Mouse (Mus musculus): ENCODE data around the gene Atf1. TPM values are rescaled to one million over a fixed set of nuclear protein-coding genes. Genes with fewer than 3 reads are reported as not detected.

Gene Atf1
- polyA plus RNA-seq, 1 experiment from 2014 or later: 52.9 TPM

DNA sequence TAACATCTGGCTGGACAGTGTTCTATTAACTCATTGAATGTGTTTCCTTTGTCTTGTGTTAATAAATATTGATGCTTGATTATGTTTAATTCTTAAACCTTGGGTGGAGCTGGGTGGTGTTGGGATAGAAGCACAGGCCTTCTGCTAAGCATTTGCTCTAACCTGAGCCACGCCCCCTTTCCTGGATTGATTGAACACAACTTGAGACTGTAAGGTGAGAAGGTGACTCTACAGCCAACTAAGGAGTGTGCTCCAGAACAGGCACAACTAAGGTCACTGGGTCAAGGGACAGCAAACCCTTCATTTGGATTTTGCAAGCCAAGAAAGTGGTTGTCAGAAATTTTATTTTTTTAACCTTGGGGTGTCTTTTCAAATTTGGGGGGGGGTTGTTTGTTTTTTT is 8.2 kb upstream of the Atf1 start:
- H3K9me3 ChIP-seq: peaks cover 11% of the 10 kb centered on the region
- 61% methylated on average over 1 of the region's 1 CpGs for WGBS
- ATAC-seq (ENCODE audit: insufficient number of reproducible peaks, insufficient read depth, low FRiP score, low TSS enrichment, low read depth): no peak
- no peaks in the 10 kb centered on the region for H3K27me3 ChIP-seq
- H3K4me1 ChIP-seq: no peaks in the 10 kb centered on the region
- no peak overlapping the region for H3K27ac ChIP-seq
- no peak overlapping the region for H3K4me3 ChIP-seq
- no peak overlapping the region for H3K9ac ChIP-seq
- H3K36me3 ChIP-seq: peaks cover 30% of the 10 kb centered on the region
- H3K4me2 ChIP-seq: no peak overlapping the region

DNA sequence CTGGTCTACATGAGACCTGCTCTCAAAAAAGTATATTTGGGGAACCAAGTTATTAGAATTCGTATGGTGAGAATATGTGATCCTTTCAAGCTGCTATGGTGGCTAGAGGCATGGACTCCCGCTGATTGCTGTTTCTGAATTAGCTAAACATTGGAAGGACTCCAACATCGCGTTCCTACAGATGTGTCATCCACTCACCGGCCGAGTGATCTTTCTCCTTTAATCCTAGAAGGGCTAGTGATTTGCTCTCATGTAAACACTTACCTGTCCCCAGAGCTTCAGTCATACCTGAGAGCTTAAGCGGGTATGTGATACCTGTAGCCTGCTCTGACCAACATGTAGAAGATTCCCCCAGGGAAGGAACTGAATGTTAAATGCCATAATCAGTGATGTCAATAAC is 6.7 kb upstream of the Atf1 start:
- Histone ChIP-seq H3K27ac (no peak overlapping the region), H3K36me3 (peaks cover 19% of the 10 kb centered on the region), H3K4me3 (no peak overlapping the region), H3K4me2 (no peak overlapping the region), H3K9ac (no peak overlapping the region), H3K27me3 (no peaks in the 10 kb centered on the region), H3K4me1 (no peaks in the 10 kb centered on the region), H3K9me3 (peaks cover 11% of the 10 kb centered on the region)
- no peak for ATAC-seq (ENCODE audit: insufficient number of reproducible peaks, insufficient read depth, low FRiP score, low TSS enrichment, low read depth)
- 85% methylated on average over 7 of the region's 7 CpGs for WGBS

DNA sequence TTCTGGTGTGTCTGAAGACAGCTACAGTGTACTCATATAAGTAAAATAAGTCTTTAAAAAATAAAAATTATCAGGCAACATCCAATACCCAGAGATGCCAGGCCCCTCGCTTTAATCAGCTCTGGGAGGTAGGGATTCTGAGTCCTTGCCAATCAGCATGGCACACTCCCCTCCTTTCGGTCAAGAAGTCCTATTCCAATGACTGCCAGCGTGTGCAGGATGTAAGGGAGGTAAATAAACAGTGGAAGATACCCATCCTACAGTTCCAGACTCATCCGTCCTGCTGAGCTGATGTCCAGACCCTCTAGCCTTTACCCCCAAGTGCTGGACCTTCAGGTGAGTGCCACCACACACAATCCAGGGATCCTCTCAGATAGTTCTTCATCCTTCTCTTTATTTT is 2.2 kb upstream of the Atf1 start:
- no peaks in the 10 kb centered on the region for H3K27me3 ChIP-seq
- H3K4me2 ChIP-seq: no peak overlapping the region
- H3K9me3 ChIP-seq: peaks cover 11% of the 10 kb centered on the region
- no peak overlapping the region for H3K9ac ChIP-seq
- peaks cover 13% of the 10 kb centered on the region for H3K36me3 ChIP-seq
- H3K4me3 ChIP-seq: no peak overlapping the region
- ATAC-seq (ENCODE audit: insufficient number of reproducible peaks, insufficient read depth, low FRiP score, low TSS enrichment, low read depth): no peak
- 94% methylated on average over 4 of the region's 4 CpGs for WGBS
- peaks cover 19% of the 10 kb centered on the region for H3K4me1 ChIP-seq
- H3K27ac ChIP-seq: no peak overlapping the region

DNA sequence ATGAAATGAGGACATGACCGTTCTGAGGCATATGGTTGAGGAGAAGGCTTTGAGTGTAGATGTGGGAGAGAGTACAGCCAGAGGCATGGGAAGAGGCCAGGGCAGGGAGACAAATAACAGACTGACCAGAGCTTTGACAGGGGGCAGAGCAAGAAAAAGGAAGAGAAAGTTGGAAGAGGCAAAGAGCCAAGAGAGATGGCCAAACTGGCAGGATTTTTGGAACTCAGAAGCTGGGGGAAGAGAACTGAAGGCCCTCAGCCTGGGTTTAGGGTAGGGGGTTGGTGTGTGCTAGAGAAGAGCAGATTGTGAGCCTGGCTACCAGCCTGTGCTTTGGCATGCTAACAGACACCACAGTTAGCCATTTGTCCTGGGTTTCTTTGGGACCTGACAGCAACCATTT is 1.7 kb upstream of the Atf1 start:
- H3K4me3 ChIP-seq: no peak overlapping the region
- H3K27me3 ChIP-seq: no peaks in the 10 kb centered on the region
- 91% methylated on average over 1 of the region's 1 CpGs for WGBS
- peaks cover 11% of the 10 kb centered on the region for H3K9me3 ChIP-seq
- no peak for ATAC-seq (ENCODE audit: insufficient number of reproducible peaks, insufficient read depth, low FRiP score, low TSS enrichment, low read depth)
- H3K9ac ChIP-seq: no peak overlapping the region; the same call in 1 of the 2 replicates
- H3K27ac ChIP-seq: no peak overlapping the region
- peaks cover 13% of the 10 kb centered on the region for H3K36me3 ChIP-seq
- no peak overlapping the region for H3K4me2 ChIP-seq
- H3K4me1 ChIP-seq: peaks cover 22% of the 10 kb centered on the region

DNA sequence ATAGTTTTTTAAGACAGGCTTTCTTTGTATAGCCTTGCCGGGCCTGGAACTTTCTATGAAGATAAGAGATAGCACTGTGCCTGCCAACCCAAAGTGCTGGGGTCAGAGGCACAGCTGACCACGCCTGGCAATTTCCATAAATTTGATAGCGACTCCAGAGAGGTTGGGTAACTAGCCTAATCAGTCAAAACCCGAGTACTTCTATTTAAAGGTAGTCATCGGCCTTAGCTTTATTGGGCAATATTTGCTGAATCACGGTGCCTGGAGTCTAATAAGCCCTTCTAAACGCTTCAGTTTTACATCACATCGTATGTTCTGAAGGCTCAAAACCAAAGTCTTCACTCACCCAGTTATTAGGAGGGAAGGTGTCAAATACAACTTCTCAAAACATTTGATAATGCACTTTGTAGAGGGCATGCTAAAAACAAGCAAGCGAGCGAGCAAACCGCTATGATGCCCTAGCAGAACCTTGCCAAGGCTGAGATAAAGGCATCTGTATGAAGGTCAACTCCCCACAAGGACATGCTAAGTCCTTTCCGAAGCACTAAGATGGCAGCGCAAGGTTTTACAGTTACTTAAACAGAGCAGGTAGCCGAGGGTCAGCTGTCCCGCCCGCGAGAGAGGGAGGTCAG is 472 bp upstream of the Atf1 start:
- 5% methylated on average over 17 of the region's 17 CpGs for WGBS
- H3K4me2 ChIP-seq: peak overlapping the region; percentile 80

DNA sequence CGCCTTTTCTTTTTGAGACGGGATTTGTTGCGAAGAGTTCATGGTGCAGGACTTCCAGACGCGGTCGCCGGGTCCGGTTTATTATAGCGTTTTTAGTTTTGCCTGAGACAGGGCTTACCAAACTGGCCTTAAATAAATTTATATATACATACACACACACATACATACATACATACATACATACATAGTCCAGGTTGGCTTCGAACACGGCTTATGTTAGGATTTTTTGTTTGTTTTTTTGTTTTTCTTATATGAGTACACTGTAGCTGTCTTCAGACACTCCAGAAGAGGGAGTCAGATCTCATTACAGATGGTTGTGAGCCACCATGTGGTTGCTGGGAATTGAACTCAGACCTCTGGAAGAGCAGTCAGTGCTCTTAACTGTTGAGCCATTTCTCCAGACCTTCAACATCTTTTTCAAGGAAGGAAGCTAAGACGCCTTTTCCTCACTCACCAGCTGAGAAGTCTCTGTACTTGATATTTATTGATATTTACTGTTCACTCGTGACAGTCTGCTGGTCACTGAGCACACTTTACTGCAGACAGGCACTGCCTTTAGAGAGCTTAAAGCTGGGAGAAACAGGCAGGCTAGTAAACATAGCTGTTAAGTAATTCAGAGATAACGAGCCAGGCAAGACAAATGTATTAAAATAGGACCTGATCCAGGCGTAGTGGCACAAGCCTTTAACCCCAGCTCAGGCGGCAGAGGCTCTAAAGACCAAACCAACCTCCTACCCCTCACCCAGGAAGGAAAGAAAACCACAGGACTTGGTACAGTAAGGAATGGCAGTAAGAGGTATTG is 1.1 kb downstream of the Atf1 start:
- Histone ChIP-seq H3K9ac (peak overlapping the region; percentile 99), H3K36me3 (peaks cover 21% of the 10 kb centered on the region), H3K4me1 (peaks cover 22% of the 10 kb centered on the region), H3K4me2 (peak overlapping the region; percentile 80), H3K9me3 (no peaks in the 10 kb centered on the region), H3K27me3 (no peaks in the 10 kb centered on the region), H3K27ac (peak overlapping the region; percentile 100), H3K4me3 (peak overlapping the region; percentile 78)
- 16% methylated on average over 16 of the region's 16 CpGs for WGBS
- ATAC-seq (ENCODE audit: insufficient number of reproducible peaks, insufficient read depth, low FRiP score, low TSS enrichment, low read depth): no peak

More for the DNA sequence above, 472 bp upstream of the Atf1 start:
- Histone ChIP-seq H3K36me3 (peaks cover 13% of the 10 kb centered on the region), H3K4me1 (peaks cover 22% of the 10 kb centered on the region), H3K9ac (peak overlapping the region; percentile 99), H3K4me3 (peak overlapping the region; percentile 78), H3K27me3 (no peaks in the 10 kb centered on the region), H3K9me3 (peaks cover 11% of the 10 kb centered on the region), H3K27ac (peak overlapping the region; percentile 100)
- no peak; the same call in 1 of the 2 replicates for ATAC-seq (ENCODE audit: insufficient number of reproducible peaks, insufficient read depth, low FRiP score, low TSS enrichment, low read depth)

DNA sequence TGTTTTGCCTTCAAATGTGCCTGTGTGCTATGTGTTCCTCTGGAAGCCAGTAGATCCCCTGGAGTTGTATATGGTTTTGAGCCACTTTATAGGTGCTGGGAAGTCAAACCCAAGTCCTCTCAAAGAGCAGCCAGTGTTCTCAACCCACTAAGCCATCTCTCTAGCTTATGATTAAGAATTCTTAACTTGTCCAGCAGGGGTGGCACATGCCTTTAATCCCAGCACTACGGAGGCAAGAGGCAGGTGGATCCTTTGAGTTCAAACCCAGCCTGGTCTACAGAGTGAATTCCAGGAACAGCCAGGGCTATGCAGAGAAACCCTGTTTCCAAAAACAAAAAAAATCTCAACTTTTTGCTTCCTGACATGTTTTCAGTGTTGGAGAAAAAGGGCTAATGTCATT is 3.0 kb downstream of the Atf1 start:
- H3K9ac ChIP-seq: no peak overlapping the region
- no peak for ATAC-seq (ENCODE audit: insufficient number of reproducible peaks, insufficient read depth, low FRiP score, low TSS enrichment, low read depth)
- no peaks in the 10 kb centered on the region for H3K9me3 ChIP-seq
- H3K27me3 ChIP-seq: no peaks in the 10 kb centered on the region
- H3K27ac ChIP-seq: no peak overlapping the region
- peaks cover 22% of the 10 kb centered on the region for H3K4me1 ChIP-seq
- no peak overlapping the region for H3K4me3 ChIP-seq
- H3K36me3 ChIP-seq: peaks cover 32% of the 10 kb centered on the region
- H3K4me2 ChIP-seq: no peak overlapping the region
- 74% methylated on average over 1 of the region's 1 CpGs for WGBS

DNA sequence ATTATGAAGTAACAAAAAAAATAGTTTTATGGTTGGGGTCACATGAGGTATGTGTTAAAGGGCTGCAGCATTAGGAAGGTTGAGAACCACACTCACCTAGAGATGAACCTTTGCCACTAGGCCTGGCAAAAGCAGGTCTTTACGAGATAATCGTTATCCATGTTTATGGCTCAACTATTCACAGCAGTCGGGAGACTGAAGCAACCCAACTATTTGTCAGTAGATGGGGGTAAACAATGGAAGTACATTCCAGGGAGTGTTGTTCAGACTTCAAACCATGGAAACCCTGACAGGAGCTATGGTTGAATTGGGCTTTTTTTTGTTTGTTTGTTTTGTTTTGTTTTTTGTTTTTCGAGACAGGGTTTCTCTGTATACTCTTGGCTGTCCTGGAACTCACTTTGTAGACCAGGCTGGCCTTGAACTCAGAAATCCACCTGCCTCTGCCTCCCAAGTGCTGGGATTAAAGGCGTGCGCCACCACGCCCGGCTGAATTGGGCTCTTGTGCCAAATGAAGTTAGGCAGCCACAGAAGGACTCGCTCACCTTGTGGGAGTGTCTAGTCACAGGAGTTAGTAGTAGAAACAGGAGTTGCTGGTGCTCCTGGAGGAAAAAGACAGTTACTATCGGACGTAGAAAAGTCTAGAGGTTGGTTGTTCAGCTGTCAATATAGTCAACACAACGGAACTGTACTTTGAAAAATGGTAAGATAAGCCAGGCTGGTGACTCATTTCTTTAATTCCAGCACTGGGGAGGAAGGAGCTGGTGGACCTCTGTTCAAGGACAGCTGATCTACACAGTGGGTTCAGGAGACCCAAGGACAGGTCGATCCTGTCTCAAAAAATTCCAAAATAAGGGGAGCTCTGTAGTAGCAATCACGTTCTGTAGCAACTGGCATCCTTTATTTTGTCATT is 4.3 kb downstream of the Atf1 start:
- Histone ChIP-seq H3K4me2 (no peak overlapping the region), H3K9me3 (no peaks in the 10 kb centered on the region), H3K27me3 (no peaks in the 10 kb centered on the region), H3K9ac (no peak overlapping the region), H3K4me3 (no peak overlapping the region), H3K4me1 (peaks cover 19% of the 10 kb centered on the region), H3K36me3 (peaks cover 43% of the 10 kb centered on the region), H3K27ac (no peak overlapping the region)
- ATAC-seq (ENCODE audit: insufficient number of reproducible peaks, insufficient read depth, low FRiP score, low TSS enrichment, low read depth): no peak
- WGBS: 92% methylated on average over 14 of the region's 14 CpGs

DNA sequence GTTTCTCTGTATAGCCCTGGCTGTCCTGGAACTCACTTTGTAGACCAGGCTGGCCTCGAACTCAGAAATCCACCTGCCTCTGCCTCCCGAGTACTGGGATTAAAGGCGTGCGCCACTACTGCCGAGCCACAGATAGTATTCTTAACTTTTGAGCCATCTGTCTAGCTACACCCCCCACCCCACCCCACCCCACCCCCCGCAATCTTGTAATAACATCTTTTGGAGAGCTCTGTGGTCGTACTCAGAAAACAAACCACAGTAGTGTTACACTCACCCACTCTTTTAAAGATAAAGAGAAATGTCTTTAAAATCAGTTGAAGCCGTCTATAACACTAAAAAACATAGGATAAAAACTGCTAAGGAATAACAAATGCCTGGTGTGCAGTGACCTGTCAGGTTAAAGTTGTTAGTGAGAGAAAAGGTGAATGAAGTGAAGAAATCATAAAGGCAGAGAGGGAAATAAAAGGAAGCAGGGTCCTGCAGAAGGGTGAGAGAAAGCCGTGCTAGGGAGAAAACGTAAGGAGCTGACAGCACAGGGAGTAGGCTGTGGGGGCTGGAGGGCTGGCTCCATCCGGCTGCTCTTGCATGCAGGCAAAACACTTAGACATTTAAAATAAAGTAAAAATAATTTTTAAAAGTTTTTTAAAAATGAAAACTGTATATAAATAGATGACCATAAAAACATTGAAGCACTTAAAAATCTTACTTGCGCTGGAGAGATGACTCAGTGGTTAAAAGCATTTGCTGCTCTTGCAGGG is 7.8 kb downstream of the Atf1 start:
- no peak overlapping the region for H3K27ac ChIP-seq
- H3K9ac ChIP-seq: no peak overlapping the region
- WGBS: 90% methylated on average over 12 of the region's 12 CpGs
- no peaks in the 10 kb centered on the region for H3K9me3 ChIP-seq
- peaks cover 3% of the 10 kb centered on the region; the same call in 1 of the 2 replicates for H3K4me1 ChIP-seq
- H3K4me2 ChIP-seq: no peak overlapping the region
- peaks cover 74% of the 10 kb centered on the region for H3K36me3 ChIP-seq
- no peak overlapping the region for H3K4me3 ChIP-seq
- H3K27me3 ChIP-seq: no peaks in the 10 kb centered on the region
- no peak for ATAC-seq (ENCODE audit: insufficient number of reproducible peaks, insufficient read depth, low FRiP score, low TSS enrichment, low read depth)

DNA sequence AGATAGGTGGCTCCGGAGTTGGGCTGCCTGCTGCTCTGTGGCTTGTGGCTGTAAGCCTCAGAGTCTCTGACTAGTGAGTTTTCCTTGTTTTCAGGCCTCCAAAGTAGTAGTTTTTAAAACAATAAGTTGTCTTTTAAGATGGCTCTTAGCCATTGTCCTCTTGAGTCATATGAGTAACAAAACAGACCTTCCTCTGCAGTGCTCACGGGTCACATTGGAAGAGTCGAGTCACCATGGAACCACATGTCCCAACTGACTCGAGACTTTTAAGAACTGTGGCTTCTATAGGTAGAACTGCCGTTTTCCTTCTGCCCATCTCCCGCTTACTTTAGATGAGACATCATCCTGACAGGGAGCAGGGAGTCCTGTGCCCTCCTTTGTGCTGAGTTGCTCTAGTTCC is 9.3 kb downstream of the Atf1 start:
- Histone ChIP-seq H3K27ac (no peak overlapping the region), H3K9ac (0 out of 2 replicates have a peak overlapping the region, but pooled peaks have one; percentile 11), H3K36me3 (peaks cover 88% of the 10 kb centered on the region), H3K4me1 (no peaks in the 10 kb centered on the region), H3K4me2 (no peak overlapping the region), H3K9me3 (no peaks in the 10 kb centered on the region), H3K27me3 (no peaks in the 10 kb centered on the region), H3K4me3 (no peak overlapping the region)
- no peak for ATAC-seq (ENCODE audit: insufficient number of reproducible peaks, insufficient read depth, low FRiP score, low TSS enrichment, low read depth)
- WGBS: 93% methylated on average over 6 of the region's 6 CpGs

DNA sequence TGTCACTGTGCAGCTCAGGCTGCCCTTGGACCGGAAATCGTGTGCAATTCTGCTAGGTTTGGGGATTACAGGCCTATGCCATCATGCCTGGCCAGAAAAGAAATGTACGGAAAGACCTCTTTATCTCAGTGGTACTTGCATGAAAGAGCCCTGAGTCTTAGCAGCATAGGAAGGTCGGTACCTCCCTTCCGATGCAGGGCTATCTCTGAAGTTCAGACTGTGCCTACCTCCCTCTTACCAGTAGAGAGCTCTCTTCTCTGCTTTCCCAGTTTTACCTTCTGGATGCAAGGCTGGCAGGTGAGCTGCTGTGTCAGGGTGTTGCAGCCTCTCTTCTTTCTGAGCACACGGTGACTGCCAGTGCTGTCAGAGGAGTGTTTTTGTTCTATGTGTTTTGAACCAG is 14.2 kb downstream of the Atf1 start:
- ATAC-seq (ENCODE audit: insufficient number of reproducible peaks, insufficient read depth, low FRiP score, low TSS enrichment, low read depth): no peak
- Histone ChIP-seq H3K27ac (no peak overlapping the region), H3K4me1 (no peaks in the 10 kb centered on the region), H3K9me3 (no peaks in the 10 kb centered on the region), H3K4me3 (no peak overlapping the region), H3K9ac (no peak overlapping the region), H3K36me3 (peaks cover 91% of the 10 kb centered on the region), H3K4me2 (no peak overlapping the region), H3K27me3 (no peaks in the 10 kb centered on the region)
- 95% methylated on average over 6 of the region's 6 CpGs for WGBS
